Mouse (Mus musculus): ENCODE measurements around the gene Rapgef5. TPM values are rescaled to one million over a fixed set of nuclear protein-coding genes. Genes with fewer than 3 reads are reported as not detected.

Rapgef5 gene
- total RNA-seq, 2 experiments from 2014 or later, result 11.9 to 13.1 TPM

DNA sequence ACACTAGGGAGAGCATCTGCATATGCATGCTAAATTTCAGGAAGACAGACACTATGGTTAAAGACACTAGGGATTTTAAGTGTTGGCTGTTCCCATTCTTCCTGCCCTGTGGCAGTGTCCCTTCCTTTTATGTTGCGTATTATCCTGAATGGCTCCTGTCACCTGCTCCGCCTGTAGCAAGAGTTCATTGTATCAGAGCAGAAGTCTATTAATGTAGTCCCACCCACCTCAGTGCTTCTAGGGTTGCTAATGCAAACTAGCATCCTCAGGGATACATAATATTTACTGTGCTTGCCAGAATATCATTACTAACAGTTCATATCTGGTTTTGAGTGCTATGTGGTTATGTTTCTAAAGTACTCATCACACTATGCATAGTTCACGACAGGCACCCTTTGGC is 96.4 kb downstream of the Rapgef5 start:
- DNase-seq, result no peak

DNA sequence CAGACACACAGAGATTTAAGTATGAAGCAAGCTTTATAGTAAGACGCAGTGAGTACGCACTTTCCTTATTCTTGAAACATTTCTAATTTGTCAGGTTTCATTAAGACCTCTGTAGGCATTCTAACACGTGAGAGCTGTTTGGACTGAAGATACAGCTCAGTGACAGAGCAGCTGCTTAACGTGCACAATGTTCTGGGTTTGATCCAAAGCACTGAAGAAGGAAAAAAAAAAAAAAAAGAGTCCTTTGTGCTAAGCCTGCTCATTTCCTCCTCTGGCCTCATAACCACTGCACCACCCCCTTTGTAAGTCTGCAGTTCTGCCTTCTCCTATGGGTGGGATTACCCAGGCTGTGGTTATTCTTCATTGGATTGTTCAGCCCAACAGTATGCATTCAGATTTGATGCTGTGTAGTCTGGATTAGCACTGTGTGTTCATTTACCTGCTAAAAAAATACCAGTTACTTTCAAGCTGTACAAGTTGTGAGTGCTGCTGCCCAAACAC is 103.3 kb downstream of the Rapgef5 start:
- DNase-seq, result no peak

DNA sequence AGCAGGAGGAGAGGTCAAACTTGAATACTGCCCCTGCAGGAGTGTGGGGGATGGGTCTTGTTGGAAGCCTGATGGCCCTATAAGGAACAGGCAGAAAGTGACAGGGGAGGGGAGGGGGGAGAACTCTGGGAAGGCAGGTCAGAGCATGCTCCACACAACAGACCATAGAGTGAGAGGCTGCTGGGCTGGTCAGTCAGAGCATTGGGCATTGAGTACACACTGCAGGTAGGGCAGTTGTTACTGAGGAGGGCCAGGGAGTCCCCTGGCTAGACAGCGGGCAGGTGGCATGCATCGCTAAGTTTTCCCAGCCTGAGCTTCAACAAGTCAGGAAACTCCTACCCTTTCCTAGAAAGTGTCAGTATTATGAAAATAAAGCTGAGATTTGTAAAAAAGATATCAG is 106.7 kb downstream of the Rapgef5 start:
- DNase-seq, result no peak

DNA sequence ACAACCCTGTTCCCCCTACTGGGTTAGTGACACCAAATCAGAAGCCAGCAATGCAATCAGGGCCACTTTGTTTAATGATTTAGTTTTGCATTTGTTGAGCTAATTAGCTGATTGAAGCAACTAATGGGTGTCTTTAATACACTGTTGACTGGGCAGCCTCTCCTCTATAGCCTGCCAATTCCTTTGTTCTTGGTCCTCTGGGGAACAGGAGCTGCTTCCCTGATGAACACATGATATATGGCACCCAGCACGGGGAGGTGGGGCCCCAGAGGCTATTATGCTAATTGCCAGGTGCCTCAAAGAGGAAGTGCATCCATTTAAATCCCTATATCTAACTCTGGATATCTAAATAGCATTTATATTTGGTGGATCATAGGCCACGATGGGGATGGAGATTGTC is 111.0 kb downstream of the Rapgef5 start:
- no peak for DNase-seq

DNA sequence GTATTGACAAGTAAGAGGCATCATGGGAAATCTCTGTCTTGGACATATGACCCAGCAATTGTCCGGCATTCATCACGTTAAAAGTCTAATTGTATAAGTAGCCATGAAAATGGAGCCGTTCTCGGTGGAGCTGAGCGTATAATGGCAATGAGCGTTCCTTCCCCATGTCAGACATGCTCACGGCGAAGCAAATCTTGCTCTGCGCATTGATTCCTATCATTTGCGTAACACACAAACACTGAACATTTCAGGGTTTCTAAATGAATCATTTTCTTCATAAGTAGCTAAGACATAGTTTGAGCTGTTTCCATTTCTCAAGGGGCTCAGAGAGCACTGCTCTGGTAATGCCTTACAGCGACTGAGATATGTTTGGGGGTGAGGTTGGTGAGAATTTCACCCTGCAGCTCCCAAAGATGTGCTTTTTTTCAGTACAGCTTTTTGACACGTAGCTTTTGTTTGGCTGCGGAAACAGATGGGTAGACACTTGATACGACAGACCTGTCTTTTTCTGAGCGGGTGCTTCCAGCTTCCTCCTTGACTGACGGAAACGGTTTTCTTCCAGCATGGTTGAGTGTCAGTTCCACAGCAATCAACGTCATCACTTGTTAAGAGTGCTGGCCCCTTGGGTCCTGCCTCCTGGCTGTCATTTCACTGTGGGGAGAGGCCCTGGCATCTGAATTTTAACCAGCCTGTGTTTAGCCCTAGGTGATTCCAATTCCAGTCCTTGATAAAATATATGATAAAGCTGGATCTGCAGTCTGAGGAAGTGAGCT is 112.2 kb downstream of the Rapgef5 start:
- DNase-seq, result no peak

DNA sequence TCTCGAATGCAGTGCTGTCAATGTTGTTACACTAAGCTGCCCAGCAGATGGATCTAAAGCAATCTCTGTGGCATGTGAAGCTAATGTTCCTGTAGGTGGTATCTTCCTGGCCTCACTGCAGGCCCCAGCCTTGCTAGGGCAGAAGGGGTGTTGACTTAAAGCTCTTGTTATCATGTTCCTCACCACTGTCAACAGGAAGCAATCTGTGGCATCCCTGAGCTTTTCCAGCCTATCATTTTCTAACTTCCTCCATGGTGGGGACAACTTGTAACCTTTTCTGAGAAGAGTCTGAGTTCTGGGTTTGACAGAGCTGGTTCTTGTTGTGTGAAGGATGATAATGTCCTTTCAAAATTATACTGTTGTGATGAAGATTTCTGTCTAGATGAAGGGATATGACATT is 115.9 kb downstream of the Rapgef5 start:
- DNase-seq, result no peak

DNA sequence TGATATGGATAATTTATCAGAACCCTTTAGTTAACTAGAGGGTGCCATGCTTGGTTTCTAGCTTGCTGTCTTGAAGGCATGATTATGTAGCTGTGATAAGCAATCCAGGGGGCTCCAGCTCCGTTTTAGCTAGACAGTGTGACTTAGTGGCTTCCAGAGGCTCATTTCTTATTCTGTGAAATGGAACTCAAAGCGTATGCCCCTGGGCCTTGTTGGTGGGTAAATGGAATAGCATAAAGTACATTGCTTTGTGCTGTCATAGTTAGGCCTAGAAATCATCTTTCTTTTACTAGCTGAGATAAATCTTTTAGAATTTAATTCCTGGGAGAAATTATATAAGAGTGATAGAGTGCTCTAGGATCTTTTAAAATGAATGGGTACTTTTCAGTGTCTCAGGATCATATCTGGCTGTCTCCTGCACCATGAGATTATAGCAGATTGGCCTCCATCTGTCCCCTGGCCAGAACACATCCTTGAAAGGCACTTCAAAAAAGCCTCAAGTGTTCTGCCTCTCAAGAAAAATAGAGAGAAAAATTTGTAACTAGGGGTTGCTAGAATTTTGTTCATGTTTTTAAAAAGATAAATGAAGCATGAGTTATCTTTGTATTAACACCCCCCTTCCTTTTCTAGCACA is 120.0 kb downstream of the Rapgef5 start:
- DNase-seq, result no peak

DNA sequence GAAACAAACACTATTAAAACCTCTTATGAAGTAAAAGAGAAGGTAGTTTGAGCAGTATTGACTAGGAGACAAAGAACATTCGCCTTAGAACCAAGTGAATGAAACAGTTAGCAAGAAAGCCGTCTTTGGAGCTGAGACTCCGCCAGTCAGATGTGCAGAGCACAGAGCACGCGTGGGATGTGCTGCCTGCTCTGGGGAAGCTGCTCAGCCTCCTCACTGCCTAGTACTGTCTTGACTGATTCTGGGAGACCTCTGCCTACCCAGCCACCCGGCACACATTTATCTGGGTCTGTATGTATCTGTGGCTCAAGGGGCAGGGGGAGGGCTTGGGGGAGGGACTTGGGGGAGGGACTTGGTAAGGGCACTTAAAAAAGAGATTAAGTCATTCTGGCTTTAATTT is 120.7 kb downstream of the Rapgef5 start:
- DNase-seq, result no peak

DNA sequence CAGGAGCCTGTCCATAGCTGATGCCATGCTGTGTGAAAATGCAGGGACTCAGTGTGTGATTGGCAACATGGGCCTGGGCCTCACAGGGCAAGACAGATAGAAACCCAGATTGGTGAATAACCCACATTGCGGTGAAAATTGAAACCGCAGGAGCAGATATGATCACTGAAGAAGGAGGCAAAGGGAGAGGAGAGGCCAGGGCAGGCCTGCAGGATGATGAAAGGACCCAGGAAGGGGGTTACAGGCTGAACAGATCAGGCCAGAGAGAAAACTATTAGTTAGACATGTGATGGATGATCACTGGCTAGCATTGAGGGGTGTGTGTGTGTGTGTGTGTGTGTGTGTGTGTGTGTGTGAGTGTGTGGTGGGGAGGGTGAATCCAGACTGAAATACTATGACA is 122.6 kb downstream of the Rapgef5 start:
- DNase-seq, result no peak

DNA sequence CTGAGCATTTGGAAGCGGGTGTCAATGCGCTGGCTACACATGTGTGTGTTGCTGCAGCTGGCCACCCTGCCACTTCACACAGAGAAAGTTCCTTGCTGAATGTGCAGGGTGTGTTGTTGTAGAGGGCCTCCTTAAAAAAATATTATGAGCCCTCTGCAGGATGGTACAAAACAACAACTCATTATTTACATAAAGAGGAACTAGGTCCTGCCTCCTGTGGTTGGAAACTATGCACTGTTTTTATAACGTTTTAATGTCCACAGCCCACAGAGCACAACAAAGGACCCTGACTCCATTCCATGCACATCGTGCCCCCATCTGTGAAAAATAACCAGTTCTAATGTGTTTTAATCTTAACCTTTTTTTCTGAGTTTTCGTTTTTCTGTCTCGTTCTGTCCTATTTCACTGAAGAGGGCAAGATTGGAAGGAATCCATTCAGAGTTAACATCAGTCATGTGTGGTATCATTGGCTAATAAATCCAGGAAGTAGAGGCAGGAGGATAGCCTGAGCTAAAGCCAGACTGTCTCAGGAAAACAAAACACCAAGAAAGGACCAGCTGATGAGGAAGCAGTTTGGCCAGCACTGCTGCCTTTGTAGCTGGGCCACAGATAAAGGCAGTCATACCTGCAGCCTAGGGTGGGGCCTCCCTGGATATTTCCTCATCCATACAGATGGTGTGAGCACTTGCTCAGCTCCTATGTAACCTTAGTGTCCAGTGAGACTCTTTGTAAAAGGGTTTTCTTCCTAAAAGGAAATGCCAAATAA is 123.3 kb downstream of the Rapgef5 start:
- no peak for DNase-seq

DNA sequence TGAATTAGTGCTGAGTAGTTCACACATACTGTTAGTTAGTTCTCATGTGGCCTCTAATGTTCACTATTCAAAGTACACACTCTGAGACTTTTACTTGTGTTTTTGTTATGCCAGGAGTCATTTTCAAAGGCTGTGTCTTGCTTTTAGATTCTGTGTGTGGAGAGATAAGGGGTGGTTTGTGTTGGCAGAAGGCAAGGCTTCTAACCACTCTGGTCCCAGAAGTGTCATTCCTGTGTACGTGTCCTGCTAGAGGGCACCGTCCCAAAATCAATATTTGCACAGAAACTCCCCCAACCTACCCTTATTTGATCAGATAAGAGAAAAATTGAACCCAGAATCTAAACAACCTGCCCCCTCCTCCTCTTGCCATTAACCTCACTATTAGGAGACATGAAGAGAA is 126.2 kb downstream of the Rapgef5 start:
- no peak for DNase-seq

DNA sequence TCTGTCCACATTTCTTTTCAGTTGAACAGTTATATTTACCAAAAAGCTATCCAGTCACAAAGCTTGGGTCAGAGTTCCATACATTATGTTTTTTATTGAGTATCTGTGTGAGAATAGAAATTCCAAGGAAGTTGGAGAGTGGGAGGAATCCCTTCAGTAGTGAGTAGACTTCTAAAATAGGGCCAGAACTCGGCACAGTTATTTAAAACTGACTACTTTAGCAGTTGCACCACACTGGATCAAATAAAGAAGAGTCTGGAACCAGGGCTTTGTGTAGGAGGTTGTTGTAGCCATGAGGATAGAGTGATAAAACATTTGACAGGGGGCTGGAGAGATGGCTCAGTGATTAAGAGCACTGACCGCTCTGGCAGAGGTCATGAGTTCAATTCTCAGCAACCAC is 129.5 kb downstream of the Rapgef5 start:
- DNase-seq, result no peak

DNA sequence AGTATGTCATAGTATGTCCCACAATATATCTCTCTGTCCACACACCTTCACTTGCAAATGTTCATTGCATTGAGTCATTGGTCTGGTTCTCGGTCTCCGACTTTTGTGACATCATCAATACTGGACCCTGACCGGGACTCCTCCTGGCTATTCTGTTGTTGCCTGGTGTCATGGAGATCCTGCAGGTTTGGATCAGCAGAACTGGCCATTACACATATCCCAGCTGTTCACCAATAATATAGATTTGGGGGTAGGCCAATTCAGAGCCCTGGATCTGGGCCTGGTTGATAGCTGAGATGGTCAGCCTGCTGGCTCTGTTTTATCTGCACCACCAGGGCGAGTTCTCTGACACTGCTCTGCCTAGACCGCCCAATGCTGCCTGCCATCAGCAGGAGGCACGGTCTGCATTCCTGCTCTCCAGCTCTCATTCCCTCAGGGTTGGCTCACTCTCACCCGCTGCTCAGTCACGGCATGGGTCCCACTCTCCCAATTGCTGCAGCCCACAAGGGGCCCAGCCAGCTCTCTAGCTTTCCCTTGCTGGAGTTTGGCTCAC is 137.7 kb downstream of the Rapgef5 start:
- no peak for DNase-seq

DNA sequence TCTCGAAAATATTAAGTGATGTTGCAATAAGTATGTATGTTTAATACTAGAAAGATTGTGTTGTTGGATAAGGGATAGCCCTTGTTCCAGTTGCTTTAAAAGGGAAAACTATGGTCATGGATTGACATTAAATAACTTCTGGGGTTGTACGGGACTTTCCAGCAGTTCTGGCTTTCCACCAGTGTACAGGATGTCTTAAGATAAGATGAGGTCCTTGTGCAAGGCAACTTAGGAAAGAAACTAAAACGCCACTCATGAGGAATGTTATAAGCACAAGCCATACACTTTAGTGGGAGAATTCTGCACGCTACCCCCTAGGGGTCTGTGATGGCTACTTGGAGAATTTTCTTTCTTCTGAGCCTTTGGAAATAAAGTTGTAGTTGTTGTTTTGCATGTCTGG is 140.7 kb downstream of the Rapgef5 start:
- no peak for DNase-seq

DNA sequence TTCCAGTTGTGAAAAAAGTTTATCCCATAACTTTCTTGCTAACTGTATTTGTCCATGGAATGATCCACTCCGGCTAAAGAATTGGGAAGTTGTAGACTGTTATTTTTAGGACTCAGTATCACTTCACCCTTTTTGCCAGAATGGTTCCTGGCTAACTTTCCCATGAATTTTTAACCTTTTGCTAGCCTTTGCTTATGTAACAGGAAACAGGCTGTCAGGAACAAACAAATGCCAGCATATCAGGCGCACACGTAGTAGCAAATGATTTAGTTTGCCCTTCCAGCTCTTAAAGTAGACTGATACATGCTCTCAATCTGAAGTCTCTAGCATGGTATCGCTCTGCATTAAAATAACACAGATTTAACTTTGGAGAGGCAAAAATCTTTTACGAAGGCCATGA is 141.5 kb downstream of the Rapgef5 start:
- no peak for DNase-seq

DNA sequence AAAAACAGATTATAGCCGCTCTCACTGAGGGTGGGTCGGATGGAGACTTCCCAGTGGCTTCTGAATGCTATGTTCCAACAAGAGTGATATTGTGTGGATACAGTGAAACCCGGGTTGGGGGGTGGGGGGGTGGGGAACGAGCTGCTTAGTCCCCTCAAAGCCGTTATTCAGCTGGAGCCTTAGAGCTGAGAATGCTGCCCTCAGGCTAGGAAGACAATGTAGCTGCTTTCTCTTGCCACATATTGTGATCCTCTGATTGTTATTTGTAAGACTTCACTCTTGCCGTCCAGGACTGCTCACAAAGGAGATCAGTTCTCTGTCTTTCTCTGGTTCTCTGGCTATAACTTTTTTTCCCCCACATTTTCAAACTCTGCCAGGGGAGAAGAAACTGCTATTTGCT is 142.5 kb downstream of the Rapgef5 start:
- DNase-seq, result no peak

DNA sequence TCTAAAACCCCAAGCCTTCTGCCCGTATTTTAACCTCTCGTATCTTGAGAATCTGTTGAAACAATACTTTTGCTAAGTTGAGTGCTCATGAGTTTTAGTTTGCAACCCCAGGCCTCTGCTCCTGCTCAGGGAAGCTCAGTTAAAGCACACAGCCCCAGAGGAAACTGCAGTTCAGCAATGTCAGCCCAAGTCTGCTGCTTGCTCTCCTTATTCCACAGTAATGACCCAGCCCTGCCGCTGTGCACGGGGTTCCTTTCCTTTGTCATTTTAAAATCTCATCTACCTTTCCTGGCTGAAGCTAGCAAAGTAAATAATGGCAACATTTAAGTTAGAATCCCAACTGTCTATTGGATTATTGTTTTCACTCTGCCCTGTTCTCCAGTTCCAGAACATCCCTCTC is 144.1 kb downstream of the Rapgef5 start:
- DNase-seq, result no peak

DNA sequence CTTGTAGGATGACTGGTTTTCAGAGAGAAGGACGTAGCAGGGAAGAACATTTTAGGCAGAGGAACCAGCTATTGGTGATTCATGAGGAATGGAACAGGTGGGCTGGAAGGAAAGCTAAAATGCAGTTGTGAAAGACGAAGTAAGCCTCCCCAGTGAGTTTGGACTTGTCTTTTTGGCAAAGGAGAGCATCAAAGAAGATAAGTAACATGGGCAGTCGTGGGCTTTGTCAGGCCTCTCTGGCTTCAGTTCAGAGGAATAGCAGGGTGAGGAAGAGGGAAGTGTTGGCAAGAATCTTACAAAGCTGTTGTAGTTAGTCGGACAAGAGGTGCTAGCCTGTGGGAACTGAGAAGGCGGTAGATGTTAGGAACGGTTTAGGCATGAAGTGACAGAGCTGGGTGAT is 145.6 kb downstream of the Rapgef5 start:
- no peak for DNase-seq

DNA sequence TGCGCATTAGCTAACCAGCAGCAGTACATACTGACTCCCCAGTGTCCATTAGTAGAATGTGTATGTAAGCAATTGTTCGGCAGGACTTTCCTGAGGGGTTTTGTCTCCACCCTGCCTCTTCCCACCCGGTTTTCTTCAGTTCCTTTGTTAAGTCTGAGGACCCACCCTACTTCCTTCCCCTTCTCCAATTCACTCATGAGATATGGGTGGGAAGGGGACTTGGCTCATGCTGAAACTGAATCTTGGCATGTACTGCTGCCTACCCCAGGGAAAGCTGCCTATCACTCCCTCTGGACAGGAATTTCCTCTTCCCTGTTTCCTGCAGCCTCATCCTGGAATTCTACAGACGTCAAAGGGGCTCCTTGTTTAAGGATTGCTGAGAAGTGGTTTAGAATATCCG is 147.4 kb downstream of the Rapgef5 start:
- no peak for DNase-seq

DNA sequence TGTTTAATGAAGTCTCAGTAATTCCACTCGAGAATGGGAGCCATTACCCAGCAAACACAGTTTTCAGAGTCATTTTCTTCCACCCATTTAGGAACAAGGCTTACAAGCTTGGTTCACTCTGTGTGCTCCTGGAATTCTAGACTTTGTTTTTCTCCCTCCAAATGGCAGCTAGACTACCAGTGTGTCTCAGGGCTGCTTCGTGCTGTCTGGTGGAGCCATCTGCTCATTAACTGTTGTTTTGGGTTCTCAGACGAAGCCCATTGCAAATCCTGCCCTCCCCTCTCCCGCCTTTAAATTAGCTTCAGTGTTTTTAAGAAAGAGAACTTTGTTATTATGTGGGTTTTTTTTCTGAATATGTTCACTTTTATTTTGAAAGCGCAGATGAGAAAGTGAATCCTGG is 148.4 kb downstream of the Rapgef5 start:
- no peak for DNase-seq

DNA sequence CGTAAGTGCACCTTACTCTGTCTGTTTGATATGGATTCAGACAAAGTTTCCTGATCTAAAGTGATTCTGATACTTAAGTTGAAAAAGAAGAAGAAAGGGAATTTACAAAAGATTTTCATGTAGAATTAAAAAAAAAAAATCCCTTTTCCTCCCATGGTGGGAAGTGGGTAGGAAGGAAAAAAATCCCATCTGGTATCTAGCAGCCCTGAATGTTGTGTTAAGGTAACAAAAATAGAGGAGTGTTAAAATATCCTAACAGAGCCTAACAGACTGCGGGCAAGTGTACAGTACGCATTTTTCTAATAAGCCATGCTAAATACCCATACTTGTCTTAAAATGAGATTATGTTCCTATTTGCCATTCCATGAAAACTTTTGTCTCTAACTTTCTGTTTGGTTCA is 150.1 kb downstream of the Rapgef5 start:
- DNase-seq, result no peak

DNA sequence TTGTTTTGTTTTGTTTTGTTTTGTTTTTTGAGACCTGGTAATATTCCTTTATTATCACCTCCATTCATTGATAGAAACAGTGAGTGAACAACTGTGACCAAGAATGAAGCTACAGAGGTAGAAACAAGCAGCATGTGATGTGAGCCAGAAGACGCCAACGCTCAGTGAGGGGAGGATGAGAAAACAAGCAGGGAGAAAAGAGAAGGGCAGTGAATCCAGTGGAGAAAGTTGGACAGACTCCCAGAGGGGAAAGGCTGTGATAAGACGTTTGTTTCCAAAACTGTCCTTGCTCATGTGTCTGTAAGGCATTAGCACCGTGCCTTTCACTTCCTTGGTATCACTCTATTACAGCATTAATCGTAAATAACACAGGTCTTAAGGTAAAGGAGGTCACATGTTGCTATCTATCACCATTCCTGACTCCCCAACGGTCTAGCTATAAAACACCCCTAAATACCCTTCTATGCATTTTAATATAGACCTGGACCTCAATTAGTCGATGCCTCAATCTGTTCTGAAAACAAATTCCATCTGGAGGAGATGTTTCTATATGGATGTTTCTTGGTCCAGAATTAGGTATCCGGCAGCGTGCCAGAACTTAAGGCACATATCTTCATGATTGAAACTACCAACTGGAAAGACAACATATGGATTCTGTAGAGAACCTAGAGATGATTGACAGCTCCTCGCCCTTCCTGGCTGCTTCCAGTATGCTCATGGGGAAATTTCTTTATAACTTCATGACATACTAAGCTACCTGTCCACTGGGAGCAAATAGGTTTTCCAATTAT is 153.5 kb downstream of the Rapgef5 start:
- no peak for DNase-seq
